Mouse (Mus musculus) large intestine, adult 2 months (tissue): Measurements from ENCODE around the gene Sfrp2. TPM values are rescaled to one million over a fixed set of nuclear protein-coding genes. Genes with fewer than 3 reads are reported as not detected.

Experiments used
- DNase-seq: peaks from one replicate; pipeline ENCODE4 v3.0.0-alpha.2; 2012; ENCODE audit warnings: low read depth, low spot score
- WGBS: fragments of 180-500 bp; shearing (Covaris S2); methylation state at CpG from one replicate; pipeline ENCODE4 v1.1.7; 2018; 5-methylcytosine and 5-hydroxymethylcytosine counted together
- polyA plus RNA-seq: library from polyadenylated mRNA; depleted of rRNA; stranded (reverse); fragments of >200 nt; gene quantifications from 2 replicates; pipeline ENCODE4 v1.2.3, GENCODE M21; 2012; rRNA removed

The Sfrp2 gene
- 0.08 and 0.69 TPM in 2 replicates for polyA plus RNA-seq

DNA sequence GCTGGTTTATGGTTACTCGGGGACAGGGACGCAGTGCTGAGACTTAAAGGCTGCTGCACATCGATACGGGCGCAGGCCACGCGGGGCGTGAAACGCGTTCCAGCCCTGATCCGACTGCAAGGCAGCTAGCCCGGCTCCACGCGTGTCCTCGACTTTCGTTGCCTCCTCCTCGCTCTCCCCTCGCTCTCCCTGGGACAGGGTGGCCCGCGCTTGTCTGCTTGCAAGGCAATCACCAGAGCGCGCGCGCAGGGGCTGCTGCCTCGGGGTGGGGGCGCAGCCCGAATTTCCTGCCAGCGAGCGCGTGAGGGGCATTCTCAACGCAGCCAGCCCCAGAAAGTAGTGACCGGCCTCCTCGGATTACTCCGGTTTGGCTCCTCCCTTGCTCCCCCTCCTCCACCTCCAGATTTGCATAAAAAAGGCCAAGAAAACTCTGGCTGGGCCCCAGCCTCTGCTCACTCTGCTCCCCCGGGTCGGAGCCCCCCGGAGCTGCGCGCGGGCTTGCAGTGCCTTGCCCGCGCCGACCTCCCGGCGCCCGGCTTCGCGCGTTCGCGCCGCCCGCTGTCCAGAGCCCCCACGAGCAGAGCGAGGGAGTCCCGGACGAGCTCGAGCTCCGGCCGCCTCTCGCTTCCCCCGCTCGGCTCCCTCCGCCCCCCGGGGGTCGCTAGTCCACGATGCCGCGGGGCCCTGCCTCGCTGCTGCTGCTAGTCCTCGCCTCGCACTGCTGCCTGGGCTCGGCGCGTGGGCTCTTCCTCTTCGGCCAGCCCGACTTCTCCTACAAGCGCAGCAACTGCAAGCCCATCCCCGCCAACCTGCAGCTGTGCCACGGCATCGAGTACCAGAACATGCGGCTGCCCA is at the start of gene Sfrp2:
Sfrp2 (plus strand) TSS at position 451 of the 855 bp plus-strand sequence.
- 2% methylated on average over 82 of the region's 82 CpGs for WGBS
- DNase-seq = no peak

DNA sequence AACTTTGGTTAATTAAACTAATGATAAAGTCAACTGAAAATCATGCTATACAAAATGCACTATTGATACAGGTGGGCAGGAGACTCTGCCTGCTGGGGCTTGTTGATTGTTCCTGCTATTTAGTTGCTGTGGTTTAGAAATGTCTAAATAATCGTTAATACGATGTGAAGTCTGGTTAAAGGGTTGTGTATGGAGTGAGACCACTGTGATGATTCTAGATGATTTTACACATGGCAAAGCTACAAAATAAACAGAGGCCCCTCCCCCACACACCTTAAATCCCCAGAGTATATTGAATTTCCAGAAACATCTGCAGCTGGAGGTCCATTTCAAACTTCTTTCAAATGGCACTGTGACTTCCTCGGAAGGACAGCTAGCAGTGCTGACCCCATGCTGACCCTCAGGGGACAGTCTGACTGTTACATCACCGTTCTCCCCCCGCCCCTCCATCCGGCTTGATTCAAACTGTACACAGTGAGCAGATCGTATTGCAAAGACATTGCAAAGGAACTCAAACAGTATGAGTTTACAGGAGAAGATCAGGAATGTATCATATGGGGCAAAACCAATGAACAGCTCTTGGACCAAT is 48.4 kb upstream of the Sfrp2 start:
- WGBS = 44% methylated on average over 7 of the region's 7 CpGs

DNA sequence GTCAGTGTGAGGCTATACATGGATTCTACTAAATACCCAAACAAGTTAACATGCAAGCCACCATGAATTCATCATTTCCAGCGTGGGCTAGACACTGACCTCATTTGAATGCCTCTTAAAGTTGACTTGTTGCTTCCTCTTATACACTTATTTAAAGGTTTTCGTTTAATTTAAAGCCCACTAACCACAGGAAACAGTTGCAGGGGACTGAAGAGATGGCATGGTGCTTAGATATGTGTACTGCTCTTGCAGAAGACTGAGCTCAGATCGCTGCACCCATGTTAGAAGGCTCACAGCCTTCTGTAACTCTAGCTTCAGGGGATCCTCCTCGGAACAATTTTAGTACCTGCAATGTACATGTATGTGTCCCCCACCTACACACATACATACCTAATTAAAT is 47.5 kb upstream of the Sfrp2 start:
- DNase-seq = no peak
- WGBS = 69% methylated on average over 4 of the region's 4 CpGs

More for the DNA sequence above, 48.4 kb upstream of the Sfrp2 start:
- no peak for DNase-seq

DNA sequence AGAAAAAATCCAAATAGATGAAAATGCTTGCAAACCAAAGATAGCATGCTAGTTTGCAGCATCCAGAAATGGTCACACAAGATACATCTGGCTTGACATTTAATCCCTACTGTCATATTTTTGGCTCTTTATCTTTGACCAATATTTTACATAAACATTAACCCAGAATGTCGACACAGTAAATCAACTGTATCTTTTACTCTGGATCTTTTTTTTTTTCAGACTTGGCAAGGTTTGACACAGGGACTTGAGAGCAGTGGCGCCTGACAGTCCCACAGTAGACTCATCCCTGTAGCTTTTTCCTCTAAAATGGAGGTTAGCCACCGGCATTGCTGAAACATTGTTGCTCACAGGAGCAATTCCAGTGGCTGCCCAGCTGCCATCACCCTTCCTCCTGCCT is 37.9 kb upstream of the Sfrp2 start:
- DNase-seq = no peak
- WGBS = 34% methylated on average over 3 of the region's 3 CpGs

DNA sequence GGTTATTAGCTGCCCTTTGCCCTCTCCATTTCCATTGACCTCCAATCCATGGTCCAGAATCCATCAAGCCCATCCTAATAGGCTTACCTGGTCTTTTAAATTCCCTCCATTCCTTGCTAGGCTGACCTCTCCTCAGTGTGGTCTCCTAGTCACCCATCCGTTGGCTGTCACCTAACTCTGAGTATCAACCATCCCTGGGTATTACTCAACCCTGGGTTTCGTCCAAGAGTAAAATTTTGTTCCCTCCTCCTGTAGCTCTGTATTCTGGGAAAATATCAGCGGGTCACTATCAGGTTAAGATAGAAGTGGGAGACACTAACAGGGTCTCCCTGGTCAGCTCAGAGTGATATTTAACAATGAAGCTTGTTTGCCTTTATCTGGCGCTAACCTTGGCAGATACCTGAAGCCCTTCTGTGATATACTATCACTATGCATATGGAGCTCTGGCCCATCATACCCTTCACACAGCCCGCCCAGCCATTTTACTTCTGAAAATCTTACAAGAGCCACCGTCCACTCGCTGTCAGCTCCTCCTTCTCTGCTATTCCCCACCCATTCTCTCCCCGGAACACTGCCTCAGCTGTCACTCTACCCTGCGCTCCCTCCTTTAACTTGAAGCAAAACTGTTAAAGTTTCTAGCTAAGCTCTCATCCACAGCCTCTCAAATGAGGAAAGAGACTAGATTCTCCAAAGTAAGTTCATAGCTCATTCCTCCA is 37.3 kb upstream of the Sfrp2 start:
- WGBS = 81% methylated on average over 9 of the region's 9 CpGs
- DNase-seq = no peak

DNA sequence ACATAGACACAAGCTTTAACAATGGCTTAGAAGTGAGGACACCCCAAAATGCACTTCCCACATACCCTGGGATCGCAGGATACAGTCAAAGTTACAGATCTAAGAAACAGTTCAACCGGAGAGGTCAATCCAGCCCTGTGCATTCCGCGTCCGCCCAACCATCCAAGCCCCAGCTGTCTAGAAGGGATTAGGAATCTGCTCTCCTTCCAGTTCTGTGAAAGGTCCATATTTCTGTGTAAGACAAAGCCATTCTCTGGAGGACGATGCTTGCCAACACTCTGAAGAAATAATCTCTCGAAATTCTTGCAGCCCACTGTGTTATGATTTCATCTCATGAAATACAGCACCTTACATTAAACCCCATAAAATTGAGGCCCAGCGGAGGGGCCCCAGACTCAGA is 32.1 kb upstream of the Sfrp2 start:
- 75% methylated on average over 8 of the region's 8 CpGs for WGBS

DNA sequence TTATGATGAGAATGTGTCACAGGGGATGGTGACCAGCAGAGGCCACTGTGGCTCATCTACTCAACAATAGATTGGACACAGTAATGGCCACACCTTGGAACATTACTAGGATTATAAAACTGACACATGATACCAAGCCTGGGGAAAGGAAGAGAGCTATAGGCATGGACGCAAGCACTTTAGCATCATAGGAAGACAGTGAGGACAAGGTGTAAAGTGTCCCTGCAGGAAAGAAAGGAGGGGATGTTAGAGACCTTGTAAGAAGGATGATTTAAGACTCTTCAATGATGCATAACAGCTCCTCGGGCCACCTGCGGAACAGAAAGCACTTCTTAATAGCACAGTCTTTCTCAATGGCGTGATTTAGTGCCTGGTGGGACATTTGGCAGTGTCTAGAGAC is 29.1 kb upstream of the Sfrp2 start:
- no peak for DNase-seq
- 80% methylated on average over 4 of the region's 4 CpGs for WGBS

More for the DNA sequence above, 32.1 kb upstream of the Sfrp2 start:
- DNase-seq = no peak

DNA sequence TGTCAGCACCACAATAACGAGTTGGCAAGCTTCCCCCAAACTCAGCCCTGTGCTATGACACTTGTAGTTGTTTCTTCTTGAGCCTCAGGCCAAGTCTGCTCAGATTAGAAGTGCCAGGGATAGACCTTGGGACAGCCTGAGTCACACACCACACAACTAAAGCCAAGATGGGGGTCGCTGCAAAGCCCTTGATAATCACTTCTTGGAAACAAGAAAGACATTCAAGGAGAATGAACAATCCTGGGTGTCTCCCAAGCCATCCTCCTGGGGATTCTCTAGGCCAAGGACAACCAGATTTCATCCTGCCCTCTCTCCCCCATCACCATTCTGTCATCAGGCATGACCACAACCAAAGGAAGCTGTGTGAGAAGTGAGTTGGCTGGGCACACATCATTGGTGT is 25.9 kb upstream of the Sfrp2 start:
- WGBS = 56% methylated on average over 2 of the region's 2 CpGs
- no peak for DNase-seq

DNA sequence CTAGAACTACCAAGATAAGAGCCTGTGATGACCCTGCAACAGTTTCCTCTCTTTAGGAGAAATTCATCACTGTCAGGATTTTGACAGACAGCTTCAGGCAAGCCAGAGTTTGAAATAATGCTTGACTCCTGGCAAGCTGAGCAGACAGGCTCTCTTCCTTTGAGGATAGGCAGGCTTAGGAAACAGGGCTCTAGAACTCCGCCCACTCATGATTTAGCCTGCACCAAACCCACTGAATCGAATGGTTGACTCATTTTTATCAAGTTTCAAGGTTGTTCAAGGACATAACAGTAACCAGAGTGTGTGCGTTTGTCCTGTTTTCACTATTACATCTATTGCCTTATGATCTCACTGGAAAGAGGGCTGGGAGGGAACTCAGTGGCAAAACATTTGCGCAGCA is 18.8 kb upstream of the Sfrp2 start:
- no peak for DNase-seq
- WGBS = 70% methylated on average over 4 of the region's 4 CpGs

DNA sequence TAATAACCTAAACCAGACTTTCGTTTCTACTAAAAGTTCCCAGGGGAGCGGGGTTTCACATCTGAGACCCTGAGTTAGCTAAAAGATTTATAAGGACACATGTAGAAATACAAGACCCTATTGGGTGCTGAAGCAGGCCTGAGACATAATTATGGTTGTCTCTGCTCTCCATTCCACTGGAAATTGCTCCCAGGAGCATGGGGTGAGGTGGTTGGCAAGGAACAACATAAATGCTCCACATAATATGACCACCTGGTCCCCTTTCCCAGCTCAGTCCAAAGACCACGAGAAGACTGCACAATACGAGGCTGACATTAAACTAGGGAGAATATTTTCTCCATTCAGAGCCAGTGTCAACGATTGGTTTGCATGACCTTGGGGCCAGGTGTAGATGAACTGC is 18.2 kb upstream of the Sfrp2 start:
- 63% methylated on average over 5 of the region's 5 CpGs for WGBS
- DNase-seq = no peak

DNA sequence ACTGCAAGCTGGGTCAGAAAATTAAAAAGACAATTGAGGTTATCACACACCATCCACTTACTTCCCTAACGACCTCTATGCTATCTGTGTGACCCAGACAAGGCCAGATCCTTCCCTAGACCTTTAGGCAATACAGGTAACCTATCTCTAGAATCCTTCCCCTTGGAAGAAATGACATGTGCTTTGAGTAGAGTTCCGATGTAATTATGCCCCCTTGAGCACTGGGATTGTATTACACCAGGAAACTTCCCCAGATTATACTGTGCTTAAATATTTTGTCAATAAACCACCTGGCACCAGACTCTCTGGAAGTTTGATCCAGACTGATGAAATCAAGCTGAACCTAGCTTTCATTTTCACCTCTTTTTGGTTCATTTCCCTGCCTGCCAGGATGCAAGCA is 14.5 kb upstream of the Sfrp2 start:
- DNase-seq = no peak
- WGBS = 23% methylated on average over 2 of the region's 2 CpGs

DNA sequence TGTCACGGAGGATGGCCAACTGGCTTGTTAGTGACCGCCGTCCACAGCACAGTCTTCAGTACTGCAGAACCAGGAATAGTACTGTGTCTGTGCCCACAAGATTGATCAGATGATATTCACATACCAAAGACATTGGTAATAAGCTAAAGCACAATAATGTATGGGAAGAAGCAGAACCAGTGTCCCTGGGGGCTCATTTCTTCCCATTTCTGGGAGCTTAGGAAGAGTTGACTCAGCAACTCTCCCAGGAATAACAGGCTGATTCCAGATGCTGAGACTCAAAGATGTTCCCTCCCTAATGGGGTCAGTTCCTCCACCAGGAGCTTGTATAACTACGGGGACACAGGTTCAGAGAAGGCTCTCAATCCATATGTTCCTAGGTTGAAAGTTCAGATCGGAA is 13.9 kb upstream of the Sfrp2 start:
- WGBS = 73% methylated on average over 5 of the region's 5 CpGs
- DNase-seq = no peak

DNA sequence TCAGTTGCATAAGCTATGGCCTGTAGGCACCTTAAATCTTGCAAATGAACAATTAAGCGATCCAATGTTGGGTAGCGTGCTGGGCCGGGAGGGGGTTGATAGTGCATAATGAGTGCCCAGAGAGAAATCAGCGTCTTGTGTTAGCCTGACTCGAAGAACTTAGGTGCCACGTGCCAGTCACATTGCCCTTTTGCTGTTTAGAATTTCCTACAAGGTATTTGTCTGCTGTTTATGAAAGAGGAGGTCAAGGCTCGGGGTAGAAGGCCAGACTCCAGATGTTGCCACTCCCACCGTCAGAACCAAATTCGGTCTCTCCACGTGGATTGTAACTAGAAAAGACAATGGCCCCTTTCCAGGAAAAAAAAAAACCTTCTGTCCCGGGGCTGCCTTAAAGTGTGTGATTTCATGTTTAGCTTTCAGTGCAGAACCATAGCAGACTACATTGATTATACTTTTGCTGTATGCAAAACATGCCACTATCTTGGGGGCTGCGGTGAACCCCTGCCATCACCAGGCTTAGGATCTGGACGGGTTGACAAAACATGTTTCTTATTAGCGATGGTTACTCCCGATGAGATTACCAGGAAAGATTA is 11.0 kb upstream of the Sfrp2 start:
- WGBS = 81% methylated on average over 15 of the region's 15 CpGs
- DNase-seq = no peak

DNA sequence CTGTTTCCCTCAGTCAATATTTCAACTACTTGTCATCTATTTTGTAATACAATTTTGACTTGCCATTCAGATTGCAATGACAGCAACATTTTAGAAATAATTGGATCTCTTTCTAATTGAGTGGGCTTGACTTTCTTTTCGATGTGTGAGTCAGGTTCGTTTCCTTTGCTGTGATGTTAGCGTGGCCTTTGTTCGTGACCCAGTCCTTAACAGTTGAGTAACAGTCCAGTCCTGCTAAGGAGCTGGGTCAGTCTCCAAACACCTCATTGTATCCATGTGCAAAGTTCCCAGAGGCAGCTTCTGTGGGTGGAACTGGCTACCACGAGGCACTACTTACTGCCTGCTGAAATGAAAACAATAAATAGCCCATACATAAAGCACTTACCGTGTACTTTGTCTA is 10.5 kb upstream of the Sfrp2 start:
- 80% methylated on average over 6 of the region's 6 CpGs for WGBS
- no peak for DNase-seq

DNA sequence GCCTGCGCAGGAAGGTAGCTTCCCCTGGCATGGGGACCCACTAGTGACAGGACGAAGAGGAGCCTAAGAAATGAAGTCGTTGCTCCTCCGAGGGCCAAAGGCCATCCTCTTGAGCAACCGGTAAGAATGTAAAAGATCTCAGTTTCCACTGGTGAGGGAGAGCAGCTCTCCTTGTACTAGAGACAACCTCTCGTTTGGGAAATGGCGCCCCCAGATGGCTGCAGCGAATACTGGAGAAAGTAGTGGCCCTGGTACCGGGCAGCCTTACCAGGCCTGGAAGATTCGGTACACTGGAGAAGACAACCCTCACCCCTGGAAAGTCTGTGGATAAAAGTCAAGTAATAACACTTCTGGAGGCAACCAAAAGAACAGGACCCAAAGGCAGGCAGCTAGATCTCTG is 3.8 kb upstream of the Sfrp2 start:
- no peak for DNase-seq
- WGBS = 79% methylated on average over 10 of the region's 10 CpGs

DNA sequence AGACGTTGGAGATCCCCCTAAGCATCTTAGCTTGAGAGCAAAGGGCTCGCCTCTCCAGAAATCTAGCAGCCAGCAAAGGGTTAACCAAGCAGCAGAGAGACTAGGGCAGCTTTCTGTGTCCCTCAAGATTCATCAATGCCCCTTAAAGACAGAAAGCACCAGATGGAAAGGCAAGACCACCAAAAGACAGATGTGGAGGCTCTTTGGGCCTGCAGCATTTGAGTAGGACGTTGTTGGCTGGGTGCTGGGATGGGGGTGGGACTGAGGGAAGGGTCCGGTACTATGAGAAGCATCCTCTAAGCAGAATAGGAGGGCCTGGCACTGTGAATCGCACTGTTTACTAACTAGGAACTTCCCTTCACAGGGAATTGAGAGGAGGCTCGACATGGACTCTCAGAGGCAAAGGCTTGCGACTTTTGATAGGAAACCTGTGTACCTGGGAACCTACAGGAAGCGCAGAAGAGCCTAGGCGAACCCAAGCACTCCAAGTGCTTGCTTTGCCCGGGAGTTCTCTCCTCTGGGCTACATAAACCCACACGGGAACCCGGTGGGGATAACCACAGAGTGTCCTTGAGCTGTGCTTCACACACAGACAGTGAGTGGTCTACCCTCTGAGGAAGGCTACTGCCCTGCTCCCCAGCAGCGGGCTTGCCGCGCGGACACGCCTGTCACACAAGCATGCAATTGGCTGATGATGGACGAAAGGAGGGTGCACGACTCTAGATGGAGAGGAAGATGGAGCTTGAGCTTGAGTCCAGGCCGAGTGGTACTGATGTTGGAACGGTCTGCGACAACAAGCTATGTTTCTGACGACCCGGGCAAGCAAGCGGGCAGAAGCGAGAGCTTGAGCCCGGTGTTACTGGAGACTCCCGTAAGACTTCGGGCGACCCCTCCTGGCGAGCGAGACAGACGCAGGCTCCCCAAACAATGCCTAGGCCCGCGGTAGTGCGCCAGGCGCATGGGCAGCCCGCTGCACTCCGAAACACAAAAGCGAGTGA is 2.3 kb upstream of the Sfrp2 start:
- peak; percentile 6 for DNase-seq
- WGBS = 10% methylated on average over 40 of the region's 40 CpGs

DNA sequence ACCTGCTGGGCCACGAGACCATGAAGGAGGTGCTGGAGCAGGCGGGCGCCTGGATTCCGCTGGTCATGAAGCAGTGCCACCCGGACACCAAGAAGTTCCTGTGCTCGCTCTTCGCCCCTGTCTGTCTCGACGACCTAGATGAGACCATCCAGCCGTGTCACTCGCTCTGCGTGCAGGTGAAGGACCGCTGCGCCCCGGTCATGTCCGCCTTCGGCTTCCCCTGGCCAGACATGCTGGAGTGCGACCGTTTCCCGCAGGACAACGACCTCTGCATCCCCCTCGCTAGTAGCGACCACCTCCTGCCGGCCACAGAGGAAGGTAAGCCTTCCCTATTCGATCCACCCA is 577 bp downstream of the Sfrp2 start:
- DNase-seq = no peak
- 12% methylated on average over 25 of the region's 25 CpGs for WGBS

DNA sequence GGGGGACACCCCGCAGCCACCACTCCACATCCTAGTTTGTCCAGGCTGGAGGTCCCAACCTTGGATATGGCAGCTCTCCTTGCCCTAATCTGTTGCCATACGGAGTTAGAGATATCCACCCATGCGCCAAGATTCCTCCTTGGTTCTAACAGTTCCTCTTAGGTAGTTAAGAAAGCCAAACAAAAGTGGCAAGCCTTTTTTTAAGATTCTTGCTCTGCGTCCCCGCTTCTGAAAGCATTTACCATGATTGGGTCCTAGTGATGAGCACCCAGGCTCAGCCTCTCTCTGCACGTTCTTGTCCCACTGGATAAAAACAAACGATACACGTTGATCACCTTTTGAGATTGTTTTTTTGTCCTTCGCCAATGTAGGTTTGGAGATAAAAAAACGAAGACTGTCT is 1.0 kb downstream of the Sfrp2 start:
- no peak for DNase-seq
- WGBS = 55% methylated on average over 10 of the region's 10 CpGs

DNA sequence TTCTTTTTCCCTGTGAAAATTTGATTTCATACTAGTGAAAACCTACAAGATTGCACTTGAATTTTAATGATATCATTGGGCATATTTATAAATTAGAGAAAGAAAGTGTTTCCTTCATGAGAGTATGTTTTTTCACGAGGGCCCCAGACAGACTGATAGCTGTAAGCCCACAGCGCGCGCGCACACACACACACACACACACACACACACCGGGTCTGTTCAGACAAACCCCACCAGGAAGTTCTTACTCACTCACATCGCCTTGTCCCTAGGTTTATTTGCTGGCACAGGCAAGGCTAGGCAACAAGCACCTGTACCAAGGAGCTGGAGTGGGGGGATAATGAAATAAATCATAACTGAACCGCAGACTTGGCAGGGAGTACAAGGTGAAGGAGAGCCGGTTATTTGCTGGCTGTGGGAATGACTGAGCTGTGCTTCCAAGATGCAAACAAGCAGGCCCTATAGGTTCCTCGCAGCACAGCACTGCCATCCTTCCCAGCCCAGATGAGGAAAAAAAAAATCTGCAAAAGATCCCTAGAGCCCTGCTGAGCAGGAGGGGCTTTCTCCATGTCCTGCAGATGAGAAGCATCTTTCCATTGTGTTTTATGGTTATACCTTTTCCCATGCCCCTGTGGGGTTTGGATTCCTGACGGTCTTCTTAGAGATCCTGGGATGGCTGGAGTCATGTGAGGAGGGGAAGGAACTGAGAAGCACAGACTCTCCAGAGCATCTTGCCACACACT is 2.3 kb downstream of the Sfrp2 start:
- DNase-seq = no peak
- 52% methylated on average over 11 of the region's 11 CpGs for WGBS
